Mouse (Mus musculus): ENCODE results near the gene Scyl3.

Scyl3 gene

GRCm38 (mm10) chr1:163928846-163929245 is at the start of gene Scyl3:
TSS of gene Scyl3 (plus strand) at chr1:163929100.
- DNase-seq (ENCODE audit: low spot score) = no peak

GRCm38 (mm10) chr1:163889629-163890028 is 39.3 kb upstream of the Scyl3 start:
- DNase-seq (ENCODE audit: low spot score) = no peak

DNA sequence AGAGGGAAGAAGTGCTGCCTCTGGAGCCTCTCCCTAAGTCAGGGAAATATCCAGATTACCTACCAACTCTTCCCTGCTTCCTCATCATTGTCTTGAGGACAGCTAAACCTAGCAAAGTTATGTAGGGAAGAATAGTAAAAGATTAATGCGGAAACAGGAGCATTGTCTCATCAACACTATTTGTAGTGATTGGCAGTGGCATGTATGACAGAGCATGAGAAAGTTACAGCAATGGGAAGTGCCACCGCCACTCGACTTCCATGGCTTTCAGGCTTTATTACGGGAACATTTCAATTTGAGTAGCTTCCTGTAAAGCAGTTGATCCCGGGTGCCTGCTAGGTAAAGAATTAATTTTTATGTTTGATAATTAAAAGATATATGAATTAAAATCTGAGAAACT is 35.6 kb upstream of the Scyl3 start:
- DNase-seq (ENCODE audit: low spot score) = no peak

DNA sequence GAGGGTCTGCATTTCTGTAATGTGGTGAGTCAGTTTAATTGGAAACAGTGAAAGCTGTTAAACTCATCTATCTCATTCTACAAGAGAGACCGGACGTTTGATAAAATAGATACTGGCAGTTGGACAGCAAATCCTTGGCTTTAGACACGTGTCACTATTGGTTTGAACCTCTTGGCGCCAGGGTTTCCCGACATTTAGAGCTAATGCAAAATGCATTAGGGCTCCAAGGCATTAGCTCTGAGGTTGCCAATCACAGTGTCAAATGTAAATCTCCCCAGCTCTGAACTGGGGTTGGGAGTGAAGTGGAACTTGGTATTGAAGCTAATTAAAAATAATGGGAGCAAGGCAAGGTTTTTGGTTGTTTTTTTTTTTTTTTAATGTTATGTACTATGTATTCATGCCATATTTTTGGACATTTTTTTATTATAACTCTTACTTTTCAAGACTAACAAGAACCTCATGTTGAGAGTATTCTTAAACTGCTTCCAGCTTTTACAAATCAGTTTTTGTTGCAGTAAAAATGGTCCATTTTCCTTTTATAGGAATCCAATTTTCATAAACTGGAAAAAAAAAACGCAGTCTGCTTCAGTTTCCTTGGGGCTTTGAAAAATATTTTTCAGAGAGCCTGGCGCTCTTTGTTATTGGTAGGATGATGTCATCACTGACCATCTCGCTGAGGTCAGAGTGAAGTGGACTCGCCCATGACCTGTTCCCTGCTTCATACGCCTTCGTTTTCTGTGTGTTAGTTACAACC is 34.9 kb upstream of the Scyl3 start:
- no peak for DNase-seq (ENCODE audit: low spot score)

- no peak for DNase-seq (ENCODE audit: low spot score)
These were observed 30.6 kb upstream of the Scyl3 start for GRCm38 (mm10) chr1:163898291-163898764.

DNA sequence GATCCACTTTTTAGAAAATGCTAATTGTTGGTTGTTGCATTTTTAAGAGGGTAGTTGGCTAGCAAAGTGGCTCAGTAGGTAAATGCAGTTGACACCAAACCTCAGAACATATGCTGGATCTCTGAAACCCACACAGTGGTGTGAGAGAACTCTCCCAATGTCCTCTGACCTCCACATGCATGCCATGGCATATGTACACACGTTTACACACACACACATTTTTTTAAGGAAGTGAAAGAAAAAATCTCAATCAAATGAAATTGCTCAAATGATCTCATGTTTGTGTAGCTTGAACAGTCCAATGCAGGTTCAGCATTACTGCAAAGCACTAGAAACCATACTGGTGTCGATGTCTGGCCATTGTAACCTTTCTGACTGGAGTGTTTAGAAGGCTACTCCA is 29.3 kb upstream of the Scyl3 start:
- DNase-seq (ENCODE audit: low spot score) = no peak

DNA sequence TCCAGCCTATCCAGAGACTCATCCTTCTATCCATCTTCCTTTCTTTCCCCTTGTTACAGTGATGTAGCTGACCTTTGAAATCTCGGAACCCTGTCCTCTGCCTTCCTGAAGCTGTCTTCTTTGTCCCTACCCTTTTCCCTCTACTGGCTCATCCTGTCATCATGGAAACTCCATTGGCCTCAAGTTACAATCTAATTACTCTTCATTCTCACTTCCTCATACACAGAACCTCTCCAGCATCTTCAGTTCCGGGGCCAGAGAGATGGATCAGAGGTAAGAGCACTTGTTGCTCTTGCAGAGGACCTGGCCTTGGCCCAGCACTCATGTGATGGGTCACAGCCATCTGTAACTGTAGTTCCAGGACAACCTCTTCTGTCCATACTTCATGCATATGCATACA is 28.7 kb upstream of the Scyl3 start:
- no peak for DNase-seq (ENCODE audit: low spot score)

GRCm38 (mm10) chr1:163903411-163903810 is 25.5 kb upstream of the Scyl3 start:
- DNase-seq (ENCODE audit: low spot score) = no peak

DNA sequence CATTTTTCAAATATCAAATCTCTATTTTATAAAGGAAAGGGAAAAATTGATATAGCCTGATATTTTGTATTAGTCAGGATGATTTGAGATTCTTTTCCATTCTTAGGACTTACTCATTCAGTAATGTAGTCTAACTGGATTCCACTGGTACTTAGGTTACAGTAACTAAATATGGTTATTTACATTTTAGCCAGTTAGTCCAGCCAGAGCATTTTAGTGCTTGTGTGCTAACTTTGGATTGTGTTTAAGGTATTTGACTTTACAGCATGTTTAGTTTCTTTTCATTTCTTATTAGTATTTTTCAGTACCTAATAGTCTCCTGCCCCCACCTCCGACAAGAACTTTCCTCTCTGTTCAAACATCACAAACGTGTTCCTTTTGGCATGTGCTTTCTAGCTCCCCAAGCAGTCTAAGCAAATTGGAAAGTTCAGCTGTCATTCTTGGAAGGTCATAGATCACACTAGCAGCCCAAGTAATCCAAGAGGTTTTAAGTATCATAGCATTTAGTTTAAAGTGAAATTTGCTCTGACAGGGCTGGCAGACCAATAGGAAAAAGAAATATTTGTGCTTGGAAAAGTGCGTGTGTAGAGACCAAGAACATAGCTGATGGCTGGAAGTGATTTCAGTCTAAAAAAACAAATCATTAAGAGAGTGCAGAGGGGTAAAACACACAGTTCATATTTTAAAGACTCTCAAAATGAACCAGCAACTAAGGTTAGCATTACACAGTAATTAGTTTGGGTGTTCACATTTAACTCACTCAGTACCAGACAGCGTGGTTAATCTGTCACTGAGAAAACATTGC is 21.7 kb upstream of the Scyl3 start:
- no peak for DNase-seq (ENCODE audit: low spot score)

- no peak for DNase-seq (ENCODE audit: low spot score)
These were observed 20.5 kb upstream of the Scyl3 start for GRCm38 (mm10) chr1:163908389-163908788.

DNA sequence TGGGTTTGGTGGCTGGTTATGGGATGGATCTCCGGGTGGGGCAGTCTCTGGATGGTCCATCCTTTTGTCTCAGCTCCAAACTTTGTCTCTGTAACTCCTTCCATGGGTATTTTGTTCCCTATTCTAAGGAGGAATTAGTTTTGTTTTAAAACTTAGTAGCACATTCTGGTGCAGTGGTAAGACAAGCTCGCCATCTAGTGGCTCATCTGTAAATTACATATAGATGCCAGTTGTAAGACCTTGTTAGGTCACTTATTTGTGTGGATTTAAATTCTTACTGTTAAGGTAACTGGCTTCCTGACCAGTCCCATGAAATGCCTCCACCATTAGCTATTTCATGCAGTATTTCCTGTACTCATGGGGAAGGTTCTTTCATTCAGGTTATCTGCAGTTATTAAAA is 18.6 kb upstream of the Scyl3 start:
- no peak for DNase-seq (ENCODE audit: low spot score)

- no peak for DNase-seq (ENCODE audit: low spot score)
These were observed 18.1 kb upstream of the Scyl3 start for GRCm38 (mm10) chr1:163910785-163911184.

DNA sequence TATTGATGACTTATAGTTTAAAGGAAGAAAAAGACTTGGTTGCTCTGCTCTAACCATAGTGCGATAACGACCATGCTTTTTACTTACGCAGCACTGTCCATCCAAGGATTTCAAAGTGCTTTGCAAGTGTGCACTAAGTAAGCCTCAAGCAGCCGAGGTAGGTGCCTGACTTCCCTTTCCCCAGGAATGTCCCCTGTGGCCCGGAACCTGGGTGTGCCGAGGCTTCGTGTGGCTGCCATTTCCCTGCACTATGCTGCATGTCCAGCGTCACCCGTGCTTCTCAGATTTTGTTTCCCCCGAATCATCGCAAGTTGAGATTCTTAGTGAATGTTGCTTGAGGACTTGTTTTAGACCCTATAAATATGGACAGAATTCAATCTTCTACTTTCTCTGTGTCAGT is 16.9 kb upstream of the Scyl3 start:
- DNase-seq (ENCODE audit: low spot score) = no peak

- no peak for DNase-seq (ENCODE audit: low spot score)
These were observed 11.3 kb upstream of the Scyl3 start for GRCm38 (mm10) chr1:163917349-163918160.

DNA sequence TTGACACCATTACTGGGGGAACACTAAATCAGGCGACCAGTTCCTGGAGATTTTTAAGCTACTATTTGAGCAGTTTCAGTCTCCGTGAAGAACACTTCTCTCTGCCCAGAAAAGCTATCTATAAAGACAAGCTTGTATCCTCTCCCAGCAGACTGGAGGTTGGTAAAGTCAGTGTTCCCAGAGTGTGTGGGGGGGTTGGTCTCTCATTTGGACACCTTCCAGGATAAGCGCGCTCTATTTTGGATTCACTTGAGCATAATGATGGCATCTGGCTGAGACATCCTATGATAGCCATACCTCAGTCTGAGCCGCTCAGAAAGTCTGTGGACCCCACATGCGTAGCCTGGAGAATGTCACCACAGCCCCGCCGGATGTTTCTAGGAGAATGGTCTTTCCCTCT is 4.8 kb upstream of the Scyl3 start:
- no peak for DNase-seq (ENCODE audit: low spot score)

- peak; percentile 83 for DNase-seq (ENCODE audit: low spot score)
These were observed 947 bp downstream of the Scyl3 start for GRCm38 (mm10) chr1:163929636-163930457.

DNA sequence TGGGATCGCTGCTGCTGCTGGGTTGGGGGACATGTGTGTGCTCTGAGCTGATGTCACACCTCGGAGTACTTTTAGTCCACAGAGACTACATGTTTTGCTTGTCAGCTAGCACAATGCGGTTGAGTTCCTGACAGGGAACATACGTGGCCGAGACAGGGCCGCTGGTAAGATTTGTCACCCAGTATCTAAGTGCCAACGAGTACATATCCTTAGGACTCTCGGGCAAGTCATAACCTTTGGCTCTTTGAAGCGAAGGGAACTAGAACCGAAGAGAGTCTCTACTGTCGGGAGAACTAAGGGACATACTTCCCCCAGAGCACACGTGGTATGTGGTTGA is 1.5 kb downstream of the Scyl3 start:
- no peak for DNase-seq (ENCODE audit: low spot score)

- DNase-seq (ENCODE audit: low spot score) = no peak
These were observed 2.9 kb downstream of the Scyl3 start for GRCm38 (mm10) chr1:163931801-163932200.

DNA sequence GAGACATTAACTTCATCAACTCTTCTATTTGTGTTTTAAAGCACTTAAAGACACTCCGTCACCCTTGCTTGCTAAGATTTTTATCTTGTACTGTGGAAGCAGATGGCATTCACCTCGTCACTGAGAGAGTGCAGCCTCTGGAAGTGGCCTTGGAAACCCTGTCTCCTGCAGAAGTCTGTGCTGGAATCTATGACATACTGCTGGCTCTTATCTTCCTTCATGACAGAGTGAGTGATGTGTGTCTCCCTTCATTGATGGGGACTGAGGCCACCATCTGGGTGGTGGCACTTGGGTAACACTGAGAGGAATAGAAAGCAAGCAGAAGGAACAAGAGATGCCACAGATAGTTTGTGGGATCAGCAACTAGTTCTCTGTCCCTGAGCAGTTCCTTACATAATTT is 5.7 kb downstream of the Scyl3 start:
- no peak for DNase-seq (ENCODE audit: low spot score)

GRCm38 (mm10) chr1:163942056-163942455 is 13.2 kb downstream of the Scyl3 start:
- DNase-seq (ENCODE audit: low spot score) = no peak

- no peak for DNase-seq (ENCODE audit: low spot score)
These were observed 24.5 kb downstream of the Scyl3 start for GRCm38 (mm10) chr1:163953396-163953795.

- DNase-seq (ENCODE audit: low spot score) = no peak
These were observed 29.1 kb downstream of the Scyl3 start for GRCm38 (mm10) chr1:163958036-163958435.

Measured in spleen, adult 12 weeks (tissue).